Mouse (Mus musculus): Measurements from ENCODE around the gene Ucn2. TPM values are rescaled to one million over a fixed set of nuclear protein-coding genes. Genes with fewer than 3 reads are reported as not detected.
A peak's percentile ranks its signal among the peaks of the same experiment; 100 is the strongest.

The Ucn2 gene
- polyA plus RNA-seq, 1 experiment from 2014 or later: not detected

GRCm38 (mm10) chr9:109021428-109021827 lies 35.6 kb downstream of the Ucn2 start:
- no peaks in the 10 kb centered on the region for H3K27me3 ChIP-seq
- no peak overlapping the region for H3K4me3 ChIP-seq
- H3K4me1 ChIP-seq: no peaks in the 10 kb centered on the region
- H3K4me2 ChIP-seq (replicated peaks): no peak overlapping the region
- H3K9me3 ChIP-seq (replicated peaks): no peaks in the 10 kb centered on the region
- H3K9ac ChIP-seq: 0 out of 2 replicates have a peak overlapping the region, but pooled peaks have one; percentile 18
- ATAC-seq (ENCODE audit: low FRiP score): no peak
- H3K36me3 ChIP-seq: peaks cover 21% of the 10 kb centered on the region
- 87% methylated on average over 4 of the region's 4 CpGs for WGBS
- no peak overlapping the region for H3K27ac ChIP-seq

- peaks cover 24% of the 10 kb centered on the region for H3K36me3 ChIP-seq
- no peaks in the 10 kb centered on the region for H3K27me3 ChIP-seq
- no peaks in the 10 kb centered on the region for H3K4me1 ChIP-seq
- no peaks in the 10 kb centered on the region for H3K9me3 ChIP-seq (replicated peaks)
- H3K9ac ChIP-seq: no peak overlapping the region
- no peak overlapping the region for H3K27ac ChIP-seq
- ATAC-seq (ENCODE audit: low FRiP score): no peak
- no peak overlapping the region for H3K4me2 ChIP-seq (replicated peaks)
- 94% methylated on average over 17 of the region's 17 CpGs for WGBS
- H3K4me3 ChIP-seq: no peak overlapping the region
Observed at GRCm38 (mm10) chr9:109022866-109023685, 37.3 kb downstream of the Ucn2 start.

GRCm38 (mm10) chr9:109027521-109027920 lies 41.7 kb downstream of the Ucn2 start:
- WGBS: 81% methylated on average over 8 of the region's 8 CpGs
- Histone ChIP-seq H3K4me3 (no peak overlapping the region), H3K4me1 (no peaks in the 10 kb centered on the region), H3K27ac (no peak overlapping the region), H3K9me3 (replicated peaks) (no peaks in the 10 kb centered on the region), H3K27me3 (no peaks in the 10 kb centered on the region), H3K4me2 (replicated peaks) (no peak overlapping the region), H3K9ac (no peak overlapping the region), H3K36me3 (peaks cover 34% of the 10 kb centered on the region)
- no peak for ATAC-seq (ENCODE audit: low FRiP score)

- Histone ChIP-seq H3K27ac (no peak overlapping the region), H3K9ac (no peak overlapping the region), H3K36me3 (peaks cover 30% of the 10 kb centered on the region), H3K4me2 (replicated peaks) (no peak overlapping the region), H3K4me1 (no peaks in the 10 kb centered on the region), H3K4me3 (no peak overlapping the region), H3K27me3 (no peaks in the 10 kb centered on the region), H3K9me3 (replicated peaks) (no peaks in the 10 kb centered on the region)
- 73% methylated on average over 3 of the region's 3 CpGs for WGBS
- no peak for ATAC-seq (ENCODE audit: low FRiP score)
Observed at GRCm38 (mm10) chr9:109028421-109028820, 42.6 kb downstream of the Ucn2 start.

GRCm38 (mm10) chr9:109028919-109029318 lies 43.1 kb downstream of the Ucn2 start:
- Histone ChIP-seq H3K4me1 (no peaks in the 10 kb centered on the region), H3K4me3 (no peak overlapping the region), H3K4me2 (replicated peaks) (no peak overlapping the region), H3K9me3 (replicated peaks) (no peaks in the 10 kb centered on the region), H3K36me3 (peaks cover 28% of the 10 kb centered on the region), H3K27ac (no peak overlapping the region), H3K27me3 (no peaks in the 10 kb centered on the region), H3K9ac (no peak overlapping the region)
- 75% methylated on average over 5 of the region's 5 CpGs for WGBS
- ATAC-seq (ENCODE audit: low FRiP score): no peak

GRCm38 (mm10) chr9:109030312-109030711 lies 44.5 kb downstream of the Ucn2 start:
- no peak overlapping the region for H3K9ac ChIP-seq
- peaks cover 22% of the 10 kb centered on the region for H3K36me3 ChIP-seq
- no peaks in the 10 kb centered on the region for H3K9me3 ChIP-seq (replicated peaks)
- H3K4me1 ChIP-seq: no peaks in the 10 kb centered on the region
- no peak overlapping the region for H3K4me2 ChIP-seq (replicated peaks)
- ATAC-seq (ENCODE audit: low FRiP score): no peak
- H3K4me3 ChIP-seq: no peak overlapping the region
- H3K27me3 ChIP-seq: no peaks in the 10 kb centered on the region
- H3K27ac ChIP-seq: no peak overlapping the region
- WGBS: 77% methylated on average over 3 of the region's 3 CpGs

- no peaks in the 10 kb centered on the region for H3K27me3 ChIP-seq
- H3K4me2 ChIP-seq (replicated peaks): no peak overlapping the region
- no peaks in the 10 kb centered on the region for H3K9me3 ChIP-seq (replicated peaks)
- H3K36me3 ChIP-seq: peaks cover 15% of the 10 kb centered on the region
- 91% methylated on average over 7 of the region's 7 CpGs for WGBS
- no peak for ATAC-seq (ENCODE audit: low FRiP score)
- no peak overlapping the region for H3K9ac ChIP-seq
- no peak overlapping the region for H3K4me3 ChIP-seq
- H3K27ac ChIP-seq: no peak overlapping the region
- no peaks in the 10 kb centered on the region for H3K4me1 ChIP-seq
Observed at GRCm38 (mm10) chr9:109031001-109031400, 45.2 kb downstream of the Ucn2 start.

- ATAC-seq (ENCODE audit: low FRiP score): no peak
- Histone ChIP-seq H3K36me3 (peaks cover 10% of the 10 kb centered on the region), H3K27ac (no peak overlapping the region), H3K4me3 (no peak overlapping the region), H3K9me3 (replicated peaks) (no peaks in the 10 kb centered on the region), H3K4me2 (replicated peaks) (no peak overlapping the region), H3K4me1 (no peaks in the 10 kb centered on the region), H3K27me3 (no peaks in the 10 kb centered on the region), H3K9ac (no peak overlapping the region)
- 83% methylated on average over 8 of the region's 8 CpGs for WGBS
Observed at GRCm38 (mm10) chr9:109031686-109032085, 45.9 kb downstream of the Ucn2 start.

GRCm38 (mm10) chr9:109032435-109032834 lies 46.6 kb downstream of the Ucn2 start:
- Histone ChIP-seq H3K27ac (no peak overlapping the region), H3K36me3 (peaks cover 10% of the 10 kb centered on the region), H3K9ac (no peak overlapping the region), H3K9me3 (replicated peaks) (no peaks in the 10 kb centered on the region), H3K4me3 (no peak overlapping the region), H3K27me3 (no peaks in the 10 kb centered on the region), H3K4me2 (replicated peaks) (no peak overlapping the region), H3K4me1 (no peaks in the 10 kb centered on the region)
- no peak for ATAC-seq (ENCODE audit: low FRiP score)
- WGBS: 87% methylated on average over 6 of the region's 6 CpGs

MicroRNA genes within 50 kb of the gene (microRNA counts, 519-probe panel; counts per million panel counts)
- microRNA mmu-miR-711: 470 counts per million, percentile 58 among the panel's probes with 10 or more counts

Small RNA genes lying within 50 kb of the gene (microRNA-seq; reads per million reads assigned to microRNA genes)
- not detected for gene Mir711

Other genes with a start within 250 kb of the Ucn2 start
- 140 and 154 TPM in 2 replicates for gene Ip6k2, start 202.2 kb upstream of the Ucn2 start, polyA plus RNA-seq (2016; fragmentation: Nextera tagmentation; extraction: Ambion mirVana)
- gene Nckipsd, start 177.6 kb upstream of the Ucn2 start, polyA plus RNA-seq (2016; fragmentation: Nextera tagmentation; extraction: Ambion mirVana): 20.2 and 23.3 TPM in 2 replicates
- 11.9 TPM in 2 replicates for gene Celsr3, start 159.7 kb upstream of the Ucn2 start, polyA plus RNA-seq (2016; fragmentation: Nextera tagmentation; extraction: Ambion mirVana)
- 12.7 and 16.5 TPM in 2 replicates for gene Slc26a6, start 132.7 kb upstream of the Ucn2 start, polyA plus RNA-seq (2016; fragmentation: Nextera tagmentation; extraction: Ambion mirVana)
- gene Tmem89, start 71.4 kb upstream of the Ucn2 start, polyA plus RNA-seq (2016; fragmentation: Nextera tagmentation; extraction: Ambion mirVana): 0.44 and 0.48 TPM in 2 replicates
- 346 and 367 TPM in 2 replicates for gene Uqcrc1, start 49.4 kb upstream of the Ucn2 start, polyA plus RNA-seq (2016; fragmentation: Nextera tagmentation; extraction: Ambion mirVana)
- gene Col7a1, start 32.4 kb upstream of the Ucn2 start, polyA plus RNA-seq (2016; fragmentation: Nextera tagmentation; extraction: Ambion mirVana): 3.1 and 3.9 TPM in 2 replicates
- gene Pfkfb4, start 5.8 kb downstream of the Ucn2 start, polyA plus RNA-seq (2016; fragmentation: Nextera tagmentation; extraction: Ambion mirVana): 20.1 and 24.0 TPM in 2 replicates
- 52.3 and 56.6 TPM in 2 replicates for gene Shisa5, start 52.6 kb downstream of the Ucn2 start, polyA plus RNA-seq (2016; fragmentation: Nextera tagmentation; extraction: Ambion mirVana)
- 8.0 and 9.9 TPM in 2 replicates for gene Trex1, start 73.7 kb downstream of the Ucn2 start, polyA plus RNA-seq (2016; fragmentation: Nextera tagmentation; extraction: Ambion mirVana)
- 29.3 and 31.8 TPM in 2 replicates for gene Atrip, start 88.1 kb downstream of the Ucn2 start, polyA plus RNA-seq (2016; fragmentation: Nextera tagmentation; extraction: Ambion mirVana)
- 11.9 and 12.1 TPM in 2 replicates for gene Ccdc51, start 96.5 kb downstream of the Ucn2 start, polyA plus RNA-seq (2016; fragmentation: Nextera tagmentation; extraction: Ambion mirVana)
- 746 and 747 TPM in 2 replicates for gene Tma7, start 96.6 kb downstream of the Ucn2 start, polyA plus RNA-seq (2016; fragmentation: Nextera tagmentation; extraction: Ambion mirVana)
- 38.4 and 41.2 TPM in 2 replicates for gene Plxnb1, start 109.4 kb downstream of the Ucn2 start, polyA plus RNA-seq (2016; fragmentation: Nextera tagmentation; extraction: Ambion mirVana)
- not detected in 2 replicates for gene Fbxw21, start 176.0 kb downstream of the Ucn2 start, polyA plus RNA-seq (2016; fragmentation: Nextera tagmentation; extraction: Ambion mirVana)
- not detected in 2 replicates for gene Fbxw13, start 210.0 kb downstream of the Ucn2 start, polyA plus RNA-seq (2016; fragmentation: Nextera tagmentation; extraction: Ambion mirVana)
- not detected in 2 replicates for gene Fbxw20, start 248.7 kb downstream of the Ucn2 start, polyA plus RNA-seq (2016; fragmentation: Nextera tagmentation; extraction: Ambion mirVana)

All from hindbrain, embryonic 12.5 days (tissue).